Comparison of ENCODE assay signal across 13 mouse cellular contexts in genomic region chr10:94037596-94037995, GRCm38 (mm10). TPM values are rescaled to one million over a fixed set of nuclear protein-coding genes. Genes with fewer than 3 reads are reported as not detected.
DNase-seq lines count a peak whose midpoint lies in the region; ATAC-seq and TF ChIP-seq lines count a peak whose summit lies in the region.
"Had no signal": no experiment of that assay in that cellular context is flagged by ENCODE, and none has a peak within 500 bp of the region (broad histone marks: within the 10 kb centered on the region; RNA-seq: fewer than 3 reads in every experiment).

No protein-coding gene starts in this region.

- DNase-seq in heart, postnatal 0 days (ENCODE audit: low spot score), result no peak
- no peak for DNase-seq in heart, postnatal 4 days
- DNase-seq in liver, result no peak
- DNase-seq in embryonic facial prominence, embryonic 14.5 days (ENCODE audit: low spot score), result no peak
- DNase-seq in liver, postnatal 0 days, result no peak
- no peak for DNase-seq in thymus, postnatal 4 days
- no peak for DNase-seq in urinary bladder, adult 18-20 months (ENCODE audit: low spot score in 2 of 2)
- DNase-seq: gastrocnemius, postnatal 14 days; heart, postnatal 14 days; kidney, postnatal 10 days had no signal

- TF ChIP-seq CTCF in heart, postnatal 0 days (IDR thresholded peaks at IDR 0.05; ENCODE audit: low read depth), result no peak
- TF ChIP-seq CTCF in liver, postnatal 0 days (IDR thresholded peaks at IDR 0.05; ENCODE audit: low read depth), result no peak

- TF ChIP-seq EP300 in heart, postnatal 0 days (IDR thresholded peaks at IDR 0.05; ENCODE audit: low read depth), result no peak
- no peak for TF ChIP-seq EP300 in liver, postnatal 0 days (IDR thresholded peaks at IDR 0.05; ENCODE audit: low read depth)

- peaks cover 11% of the 10 kb centered on the region for H3K4me1 ChIP-seq in heart, postnatal 0 days (ENCODE audit: control insufficient read depth, insufficient read depth)
- peaks cover 35% of the 10 kb centered on the region for H3K4me1 ChIP-seq in liver, embryonic 12.5 days
- peaks cover 12% of the 10 kb centered on the region for H3K4me1 ChIP-seq in embryonic facial prominence, embryonic 14.5 days (ENCODE audit: control insufficient read depth, insufficient read depth, low read length)
- peaks cover 12% of the 10 kb centered on the region for H3K4me1 ChIP-seq in liver, postnatal 0 days (ENCODE audit: insufficient read depth)

- H3K27me3 ChIP-seq in heart, postnatal 0 days (ENCODE audit: control insufficient read depth, insufficient read depth, low read length), result no peaks in the 10 kb centered on the region
- H3K27me3 ChIP-seq in liver, embryonic 12.5 days (replicated peaks), result no peaks in the 10 kb centered on the region
- no peaks in the 10 kb centered on the region for H3K27me3 ChIP-seq in embryonic facial prominence, embryonic 14.5 days (replicated peaks; ENCODE audit: control insufficient read depth, insufficient read depth, low read length)
- H3K27me3 ChIP-seq in liver, postnatal 0 days (ENCODE audit: insufficient read depth, low read length), result no peaks in the 10 kb centered on the region
- H3K27me3 ChIP-seq: forebrain, embryonic 12.5 days had no signal

- H3K27ac ChIP-seq in heart, postnatal 0 days (ENCODE audit: low read depth), result no peak overlapping the region
- H3K27ac ChIP-seq in liver, embryonic 12.5 days, result no peak overlapping the region
- no peak overlapping the region for H3K27ac ChIP-seq in embryonic facial prominence, embryonic 14.5 days (replicated peaks; ENCODE audit: low read depth, low read length)
- H3K27ac ChIP-seq in liver, postnatal 0 days (ENCODE audit: low read depth), result no peak overlapping the region
- H3K27ac ChIP-seq: forebrain, embryonic 12.5 days had no signal

- no peak for ATAC-seq in heart, postnatal 0 days (ENCODE audit: insufficient read depth, low read depth)
- no peak for ATAC-seq in liver, embryonic 12.5 days
- no peak for ATAC-seq in embryonic facial prominence, embryonic 14.5 days (ENCODE audit: low read depth)
- no peak for ATAC-seq in liver, postnatal 0 days

- no peak overlapping the region for H3K9ac ChIP-seq in heart, postnatal 0 days (replicated peaks; ENCODE audit: low read depth, low read length)
- H3K9ac ChIP-seq in liver, embryonic 12.5 days, result 0 out of 2 replicates have a peak overlapping the region, but pooled peaks have one; percentile 96
- no peak overlapping the region for H3K9ac ChIP-seq in embryonic facial prominence, embryonic 14.5 days (ENCODE audit: low read depth, low read length)
- 0 out of 2 replicates have a peak overlapping the region, but pooled peaks have one; percentile 93 for H3K9ac ChIP-seq in liver, postnatal 0 days (replicated peaks)
- H3K9ac ChIP-seq: forebrain, embryonic 12.5 days had no signal

- WGBS in heart, postnatal 0 days, result 75% methylated on average over 4 of the region's 4 CpGs
- WGBS in liver, embryonic 12.5 days (ENCODE audit: insufficient replicate concordance), result 70% methylated on average over 4 of the region's 4 CpGs
- 70% methylated on average over 4 of the region's 4 CpGs for WGBS in embryonic facial prominence, embryonic 14.5 days
- WGBS in liver, postnatal 0 days (ENCODE audit: insufficient replicate concordance), result 56% methylated on average over 4 of the region's 4 CpGs

- H3K4me3 ChIP-seq in heart, postnatal 0 days (ENCODE audit: low read depth, low read length), result no peak overlapping the region
- H3K4me3 ChIP-seq in liver, embryonic 12.5 days, result peak overlapping the region; percentile 75; the same call in 1 of the 2 replicates
- no peak overlapping the region for H3K4me3 ChIP-seq in embryonic facial prominence, embryonic 14.5 days (ENCODE audit: low read depth, low read length)
- H3K4me3 ChIP-seq in liver, postnatal 0 days (ENCODE audit: low read depth, low read length), result peak overlapping the region; percentile 89
- H3K4me3 ChIP-seq: megakaryocyte, embryonic 14.5 days had no signal

- H3K9me3 ChIP-seq in heart, postnatal 0 days (replicated peaks; ENCODE audit: control insufficient read depth, low read length), result no peaks in the 10 kb centered on the region
- no peaks in the 10 kb centered on the region for H3K9me3 ChIP-seq in liver, embryonic 12.5 days (replicated peaks)
- no peaks in the 10 kb centered on the region for H3K9me3 ChIP-seq in embryonic facial prominence, embryonic 14.5 days (ENCODE audit: control insufficient read depth, low read length)
- no peaks in the 10 kb centered on the region for H3K9me3 ChIP-seq in liver, postnatal 0 days (ENCODE audit: low read length)
- H3K9me3 ChIP-seq: forebrain, embryonic 12.5 days had no signal

- H3K4me2 ChIP-seq in heart, postnatal 0 days (ENCODE audit: low read depth, low read length), result peak overlapping the region; percentile 62
- peak overlapping the region; percentile 83; the same call in 1 of the 2 replicates for H3K4me2 ChIP-seq in liver, embryonic 12.5 days
- peak overlapping the region; percentile 11; the same call in 1 of the 2 replicates for H3K4me2 ChIP-seq in embryonic facial prominence, embryonic 14.5 days (ENCODE audit: low read depth, low read length)
- H3K4me2 ChIP-seq in liver, postnatal 0 days (ENCODE audit: low read depth, low read length), result peak overlapping the region; percentile 77

- H3K36me3 ChIP-seq in heart, postnatal 0 days (replicated peaks; ENCODE audit: control insufficient read depth, insufficient read depth, low read length), result no peaks in the 10 kb centered on the region
- no peaks in the 10 kb centered on the region for H3K36me3 ChIP-seq in liver, embryonic 12.5 days
- H3K36me3 ChIP-seq in embryonic facial prominence, embryonic 14.5 days (ENCODE audit: control insufficient read depth, insufficient read depth, low read length), result no peaks in the 10 kb centered on the region
- no peaks in the 10 kb centered on the region for H3K36me3 ChIP-seq in liver, postnatal 0 days (replicated peaks; ENCODE audit: insufficient read depth, low read length)
- H3K36me3 ChIP-seq: forebrain, embryonic 12.5 days had no signal

RNA-seq across cellular contexts. Expression of gene Fgd6, which starts 1.8 kb away (rescaled TPM):
- 2.7 and 3.6 TPM in 2 replicates for total RNA-seq in heart, postnatal 0 days (2014; rRNA removed; ENCODE audit: low replicate concordance)
- polyA plus RNA-seq in heart, postnatal 0 days (2015; fragmentation: Nextera tagmentation; extraction: Ambion mirVana), result 1.3 and 1.4 TPM in 2 replicates
- 1 to 10 TPM; 5.5 to 6.1 TPM for total RNA-seq in heart, postnatal 4 days (2021)
- polyA plus RNA-seq in liver, embryonic 12.5 days (2016; fragmentation: Nextera tagmentation; extraction: Ambion mirVana), result 3.5 and 3.7 TPM in 2 replicates
- polyA plus RNA-seq in embryonic facial prominence, embryonic 14.5 days (2014; fragmentation: Nextera tagmentation; extraction: Ambion mirVana), result 2.8 and 3.1 TPM in 2 replicates
- 2.4 TPM in 2 replicates for polyA plus RNA-seq in liver, postnatal 0 days (2015; fragmentation: Nextera tagmentation; extraction: Ambion mirVana)

RNA-seq across cellular contexts. Expression of gene Vezt, which starts 2.0 kb away (rescaled TPM):
- total RNA-seq in heart, postnatal 0 days (2014; rRNA removed; ENCODE audit: low replicate concordance), result 20.8 and 23.8 TPM in 2 replicates
- polyA plus RNA-seq in heart, postnatal 0 days (2015; fragmentation: Nextera tagmentation; extraction: Ambion mirVana), result 21.9 and 25.8 TPM in 2 replicates
- total RNA-seq in heart, postnatal 4 days (2021), result 10 to 100 TPM; 45.3 to 46.4 TPM
- polyA plus RNA-seq in liver, embryonic 12.5 days (2016; fragmentation: Nextera tagmentation; extraction: Ambion mirVana), result 13.3 and 16.5 TPM in 2 replicates
- 29.0 and 32.5 TPM in 2 replicates for polyA plus RNA-seq in embryonic facial prominence, embryonic 14.5 days (2014; fragmentation: Nextera tagmentation; extraction: Ambion mirVana)
- polyA plus RNA-seq in liver, postnatal 0 days (2015; fragmentation: Nextera tagmentation; extraction: Ambion mirVana), result 8.6 TPM in 2 replicates

Comparison
In these comparisons a context has a peak if more than half of its experiments do, and no peak if none do; other contexts are left out.
1. H3K4me2 ChIP-seq: peak in every context shown above with its lines; median percentile 83 in liver, embryonic 12.5 days; 77 in liver, postnatal 0 days; 62 in heart, postnatal 0 days; 11 in embryonic facial prominence, embryonic 14.5 days.
2. H3K4me3 ChIP-seq: peak in liver, embryonic 12.5 days (single experiment) and liver, postnatal 0 days (single experiment); none in heart, postnatal 0 days (single experiment) and embryonic facial prominence, embryonic 14.5 days (single experiment).
3. H3K9ac ChIP-seq: peak in liver, embryonic 12.5 days (single experiment) and liver, postnatal 0 days (single experiment); none in heart, postnatal 0 days (single experiment) and embryonic facial prominence, embryonic 14.5 days (single experiment).